Mouse (Mus musculus): Measurements from ENCODE around the gene Olfr544. TPM values are rescaled to one million over a fixed set of nuclear protein-coding genes. Genes with fewer than 3 reads are reported as not detected.

Olfr544 gene
- polyA plus RNA-seq, 1 experiment from 2014 or later: 0.05 TPM

DNA sequence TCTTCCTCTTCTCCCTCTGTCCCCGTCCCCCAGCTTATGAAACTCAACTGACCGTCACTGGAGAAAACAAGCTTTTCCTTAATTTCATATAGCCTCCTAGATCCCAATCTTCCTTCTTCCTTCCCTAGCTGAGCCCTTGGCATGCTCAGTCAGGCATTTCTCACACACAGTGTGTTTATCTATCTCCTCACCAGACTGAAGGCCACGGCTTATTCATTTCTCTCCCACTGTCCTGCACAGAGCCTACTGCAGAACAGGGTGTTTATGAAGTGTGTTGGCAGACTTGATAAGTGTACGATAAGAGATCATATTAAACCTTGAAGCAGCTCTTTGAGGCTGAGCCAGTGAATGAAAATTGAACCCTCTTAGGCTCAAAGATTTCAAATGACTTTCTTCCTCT is 7.3 kb downstream of the Olfr544 start:
- no peak overlapping the region for H3K4me2 ChIP-seq (ENCODE audit: low read length)
- H3K27ac ChIP-seq: no peak overlapping the region
- no peak for TF ChIP-seq CTCF (IDR thresholded peaks at IDR 0.05; ENCODE audit: low read depth)
- 61% methylated on average over 4 of the region's 4 CpGs for WGBS
- 0 out of 2 replicates have a peak, but pooled peaks cover 6% of the 10 kb centered on the region for H3K4me1 ChIP-seq (replicated peaks; ENCODE audit: insufficient read depth, low read length)
- H3K36me3 ChIP-seq (ENCODE audit: insufficient read depth, low read length): no peaks in the 10 kb centered on the region
- DNase-seq (ENCODE audit: low spot score) (no peak), ATAC-seq (replicated peaks; ENCODE audit: low FRiP score, low read depth) (no peak)
- no peak overlapping the region for H3K9ac ChIP-seq (ENCODE audit: low read depth, low read length)
- H3K9me3 ChIP-seq (replicated peaks; ENCODE audit: low read length): no peaks in the 10 kb centered on the region
- H3K27me3 ChIP-seq (ENCODE audit: insufficient read depth, low read length): no peaks in the 10 kb centered on the region
- no peak overlapping the region for H3K4me3 ChIP-seq (replicated peaks; ENCODE audit: low read depth, low read length)

DNA sequence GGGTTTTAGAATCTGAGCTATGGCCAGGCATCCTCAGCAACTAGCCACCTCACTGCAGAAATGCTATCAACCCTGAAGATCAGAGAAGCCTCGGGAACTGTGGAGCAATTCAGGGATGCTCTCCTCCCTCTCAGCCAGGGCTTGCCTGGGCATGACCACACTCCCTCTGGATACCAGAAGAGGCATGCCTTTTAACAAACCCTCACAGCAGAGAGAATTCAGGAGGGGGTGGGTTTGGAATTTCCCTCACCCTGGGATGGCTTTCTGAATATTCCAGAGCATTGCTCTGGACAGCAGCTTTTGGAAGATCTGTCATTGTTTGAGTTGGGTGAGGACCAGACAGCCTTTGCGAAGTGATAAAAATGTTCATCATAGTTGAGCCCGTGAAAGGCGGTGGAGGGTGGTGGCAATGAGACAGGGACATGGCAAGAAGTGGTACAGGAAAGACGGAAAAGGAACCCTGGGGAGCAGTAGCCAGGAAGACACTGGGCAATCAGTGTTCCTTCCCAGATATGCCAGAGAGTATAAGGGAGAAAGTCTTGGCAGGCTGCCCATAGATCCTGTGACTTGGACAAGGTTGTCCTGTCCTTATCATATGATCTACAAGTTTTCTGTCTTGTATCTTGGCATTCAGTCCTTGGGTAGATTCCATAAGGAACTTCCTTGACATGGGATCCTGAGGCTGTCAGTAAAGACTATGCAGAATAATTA is 8.6 kb downstream of the Olfr544 start:
- Histone ChIP-seq H3K27me3 (ENCODE audit: insufficient read depth, low read length) (no peaks in the 10 kb centered on the region), H3K4me2 (ENCODE audit: low read length) (no peak overlapping the region), H3K9me3 (replicated peaks; ENCODE audit: low read length) (no peaks in the 10 kb centered on the region), H3K4me3 (replicated peaks; ENCODE audit: low read depth, low read length) (no peak overlapping the region), H3K9ac (ENCODE audit: low read depth, low read length) (no peak overlapping the region), H3K36me3 (ENCODE audit: insufficient read depth, low read length) (no peaks in the 10 kb centered on the region), H3K4me1 (replicated peaks; ENCODE audit: insufficient read depth, low read length) (0 out of 2 replicates have a peak, but pooled peaks cover 6% of the 10 kb centered on the region), H3K27ac (no peak overlapping the region)
- ATAC-seq (replicated peaks; ENCODE audit: low FRiP score, low read depth) (no peak; the same call in 1 of the 2 replicates), DNase-seq (ENCODE audit: low spot score) (peak; percentile 41)
- no peak for TF ChIP-seq CTCF (IDR thresholded peaks at IDR 0.05; ENCODE audit: low read depth)
- 44% methylated on average over 5 of the region's 5 CpGs for WGBS

DNA sequence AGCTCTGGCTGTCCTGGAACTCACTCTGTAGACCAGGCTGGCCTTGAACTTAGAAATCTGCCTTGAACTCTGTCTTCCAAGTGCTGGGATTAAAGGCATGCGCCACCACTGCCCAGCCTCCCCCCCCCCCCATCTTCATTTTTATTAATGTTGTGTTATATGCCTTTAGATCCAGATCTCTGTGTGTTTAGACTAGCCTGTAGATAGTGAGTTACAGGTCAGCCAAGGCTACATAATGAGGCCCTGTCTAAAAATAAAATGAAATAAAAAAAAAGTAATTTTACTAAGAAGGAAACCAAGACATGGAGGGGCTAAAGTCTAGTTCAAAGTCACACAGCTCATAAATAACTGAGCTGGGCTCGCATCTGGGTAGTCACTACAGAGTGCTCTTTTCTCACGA is 9.2 kb downstream of the Olfr544 start:
- Histone ChIP-seq H3K27ac (no peak overlapping the region), H3K4me1 (replicated peaks; ENCODE audit: insufficient read depth, low read length) (0 out of 2 replicates have a peak, but pooled peaks cover 6% of the 10 kb centered on the region), H3K36me3 (ENCODE audit: insufficient read depth, low read length) (no peaks in the 10 kb centered on the region), H3K9ac (ENCODE audit: low read depth, low read length) (no peak overlapping the region), H3K4me2 (ENCODE audit: low read length) (no peak overlapping the region), H3K9me3 (replicated peaks; ENCODE audit: low read length) (no peaks in the 10 kb centered on the region), H3K4me3 (replicated peaks; ENCODE audit: low read depth, low read length) (no peak overlapping the region), H3K27me3 (ENCODE audit: insufficient read depth, low read length) (no peaks in the 10 kb centered on the region)
- WGBS: 39% methylated on average over 3 of the region's 3 CpGs
- ATAC-seq (replicated peaks; ENCODE audit: low FRiP score, low read depth) (no peak), DNase-seq (ENCODE audit: low spot score) (no peak)
- TF ChIP-seq CTCF (IDR thresholded peaks at IDR 0.05; ENCODE audit: low read depth): no peak

DNA sequence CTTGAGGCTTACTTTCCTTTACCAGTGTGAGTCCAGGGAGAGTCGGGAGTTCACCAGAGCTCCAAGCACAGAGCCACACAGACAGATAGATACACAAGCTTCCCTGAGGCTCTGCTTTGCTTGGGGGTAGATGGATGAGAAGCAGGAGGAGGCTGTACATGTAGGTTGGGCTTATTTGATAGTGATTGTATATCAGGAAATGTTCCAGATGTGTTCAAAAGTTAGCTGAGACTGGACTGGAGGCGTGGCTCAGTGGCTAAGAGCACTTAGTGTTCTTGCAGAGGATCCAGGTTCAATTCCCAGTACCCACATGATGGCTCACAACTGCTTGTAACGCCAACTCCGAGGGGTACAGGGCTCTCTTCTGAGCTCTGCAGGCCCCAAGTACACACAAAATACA is 9.7 kb downstream of the Olfr544 start:
- Histone ChIP-seq H3K36me3 (ENCODE audit: insufficient read depth, low read length) (no peaks in the 10 kb centered on the region), H3K9me3 (replicated peaks; ENCODE audit: low read length) (no peaks in the 10 kb centered on the region), H3K4me2 (ENCODE audit: low read length) (no peak overlapping the region), H3K4me1 (replicated peaks; ENCODE audit: insufficient read depth, low read length) (0 out of 2 replicates have a peak, but pooled peaks cover 6% of the 10 kb centered on the region), H3K27me3 (ENCODE audit: insufficient read depth, low read length) (no peaks in the 10 kb centered on the region), H3K9ac (ENCODE audit: low read depth, low read length) (no peak overlapping the region), H3K4me3 (replicated peaks; ENCODE audit: low read depth, low read length) (no peak overlapping the region), H3K27ac (no peak overlapping the region)
- ATAC-seq (replicated peaks; ENCODE audit: low FRiP score, low read depth) (no peak), DNase-seq (ENCODE audit: low spot score) (no peak)
- 86% methylated on average over 4 of the region's 4 CpGs for WGBS
- TF ChIP-seq CTCF (IDR thresholded peaks at IDR 0.05; ENCODE audit: low read depth): no peak

DNA sequence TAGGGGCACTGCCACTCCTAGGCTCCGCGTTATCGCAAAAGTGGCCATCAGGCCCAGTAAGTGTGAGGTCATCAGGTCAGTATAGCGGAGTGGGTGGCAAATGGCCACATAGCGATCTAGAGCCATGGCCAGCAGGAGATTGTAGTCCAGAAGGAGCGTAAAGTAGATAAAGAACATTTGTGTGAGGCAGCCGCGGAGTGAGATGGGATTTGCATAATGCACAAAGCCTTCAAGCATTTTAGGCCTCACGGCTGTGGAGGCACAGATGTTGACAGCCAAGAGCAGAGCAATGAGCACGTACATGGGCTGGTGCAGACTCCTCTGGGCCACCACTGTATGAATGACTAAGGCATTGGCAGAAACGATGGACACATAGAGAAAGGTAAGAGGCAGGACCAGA is 10.7 kb downstream of the Olfr544 start:
- 0 out of 2 replicates have a peak, but pooled peaks have one; percentile 4 for TF ChIP-seq CTCF (IDR thresholded peaks at IDR 0.05; ENCODE audit: low read depth)
- no peaks in the 10 kb centered on the region for H3K27me3 ChIP-seq (ENCODE audit: insufficient read depth, low read length)

DNA sequence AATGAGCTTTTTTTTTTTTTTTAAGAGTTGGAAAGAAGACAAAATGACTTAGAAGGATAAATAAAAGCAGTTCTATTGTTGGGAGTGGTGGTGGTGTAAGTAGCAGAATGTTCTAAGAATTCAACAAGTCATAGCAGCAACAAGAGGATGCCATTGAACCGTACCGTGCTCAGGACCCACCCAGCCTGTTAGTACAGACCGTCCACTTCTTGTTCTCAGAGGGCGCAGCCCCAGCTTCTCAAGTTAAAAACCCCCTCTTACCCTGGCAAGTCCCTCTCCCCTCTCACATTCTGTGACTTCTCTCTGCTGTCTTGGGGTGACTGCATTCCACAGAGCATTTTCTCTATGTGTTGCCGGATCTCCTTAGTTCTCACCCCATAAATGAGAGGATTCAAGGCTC is 11.5 kb downstream of the Olfr544 start:
- ATAC-seq (replicated peaks; ENCODE audit: low FRiP score, low read depth) (no peak), DNase-seq (ENCODE audit: low spot score) (no peak)
- Histone ChIP-seq H3K36me3 (ENCODE audit: insufficient read depth, low read length) (no peaks in the 10 kb centered on the region), H3K9ac (ENCODE audit: low read depth, low read length) (no peak overlapping the region), H3K4me1 (replicated peaks; ENCODE audit: insufficient read depth, low read length) (0 out of 2 replicates have a peak, but pooled peaks cover 6% of the 10 kb centered on the region), H3K27ac (no peak overlapping the region), H3K9me3 (replicated peaks; ENCODE audit: low read length) (no peaks in the 10 kb centered on the region), H3K4me2 (ENCODE audit: low read length) (no peak overlapping the region), H3K4me3 (replicated peaks; ENCODE audit: low read depth, low read length) (no peak overlapping the region), H3K27me3 (ENCODE audit: insufficient read depth, low read length) (no peaks in the 10 kb centered on the region)
- WGBS: 91% methylated on average over 5 of the region's 5 CpGs
- TF ChIP-seq CTCF (IDR thresholded peaks at IDR 0.05; ENCODE audit: low read depth): no peak

More for the DNA sequence above, 10.7 kb downstream of the Olfr544 start:
- H3K9me3 ChIP-seq (replicated peaks; ENCODE audit: low read length): no peaks in the 10 kb centered on the region
- WGBS: 85% methylated on average over 11 of the region's 11 CpGs
- no peak overlapping the region for H3K4me3 ChIP-seq (replicated peaks; ENCODE audit: low read depth, low read length)
- H3K9ac ChIP-seq (ENCODE audit: low read depth, low read length): no peak overlapping the region
- ATAC-seq (replicated peaks; ENCODE audit: low FRiP score, low read depth): no peak
- no peak overlapping the region for H3K4me2 ChIP-seq (ENCODE audit: low read length)
- H3K36me3 ChIP-seq (ENCODE audit: insufficient read depth, low read length): no peaks in the 10 kb centered on the region
- DNase-seq (ENCODE audit: low spot score): no peak
- H3K27ac ChIP-seq: no peak overlapping the region
- 0 out of 2 replicates have a peak, but pooled peaks cover 6% of the 10 kb centered on the region for H3K4me1 ChIP-seq (replicated peaks; ENCODE audit: insufficient read depth, low read length)

Data from kidney, postnatal 0 days (tissue).